Mouse (Mus musculus): ENCODE data around the gene Ndrg3. TPM values are rescaled to one million over a fixed set of nuclear protein-coding genes. Genes with fewer than 3 reads are reported as not detected.
"Not testable (repeated sequence)": the region's sequence is repeated elsewhere in the genome, so short reads cannot be mapped to it uniquely, and the experiment has no call there.

The Ndrg3 gene
- total and polyA plus RNA-seq, 3 experiments = 16.6 to 27.5 (median 21.8) TPM

- in situ Hi-C loops (cut with MboI; ENCODE audit: low pct_ligation_motif_present, low pct_unique_long_range_greater_than_20kb, low sequenced_read_pairs) = loop anchor here (5.0 to 25.0 kb wide), 2 partner anchors 36 to 201 kb away; partner anchors contain the start of genes Soga1 and Tldc2
Measured at GRCm38 (mm10) chr2:156886084-156886631, 105.7 kb downstream of the Ndrg3 start.

GRCm38 (mm10) chr2:156885666-156886065 is 106.2 kb downstream of the Ndrg3 start:
- dilution Hi-C loops (cut with MboI; ENCODE audit: extremely low pct_ligation_motif_present, extremely low pct_unique_long_range_greater_than_20kb, low sequenced_read_pairs); H3K9ac ChIP-seq (ENCODE audit: insufficient read depth, low read depth); H3K4me3 ChIP-seq (replicated peaks in 1 of 3; ENCODE audit: low read depth in 2 of 3, low read length in 2 of 3, poor library complexity in 1 of 3); H3K79me2 ChIP-seq (replicated peaks; ENCODE audit: control insufficient read depth, extremely low read depth, insufficient read depth, poor library complexity, severe bottlenecking); H3K27me3 ChIP-seq (replicated peaks); DNase-seq (ENCODE audit: extremely low read depth); H3K36me3 ChIP-seq (replicated peaks in 1 of 2; ENCODE audit: control insufficient read depth in 1 of 2, insufficient read depth in 1 of 2, low read length in 1 of 2); H3K9me3 ChIP-seq (replicated peaks; ENCODE audit: low read length); H3K4me2 ChIP-seq (ENCODE audit: insufficient read depth, low read depth, poor library complexity, severe bottlenecking); H3K27ac ChIP-seq (ENCODE audit: insufficient read depth, low read depth): not testable (repeated sequence)
- peaks cover 6 to 49% of the 10 kb centered on the region in 2 experiments for H3K4me1 ChIP-seq (ENCODE audit: control insufficient read depth in 1 of 2, insufficient read depth in 2 of 2)
- in situ Hi-C loops (cut with MboI; ENCODE audit: low pct_ligation_motif_present, low pct_unique_long_range_greater_than_20kb, low sequenced_read_pairs) = loop anchor here (5.0 to 25.0 kb wide), 2 partner anchors 37 to 202 kb away; partner anchors contain the start of genes Soga1 and Tldc2
- 0 out of 4 replicates have a peak, but pooled peaks of 1 of the 2 experiments have one; percentile 6 for TF ChIP-seq CTCF (conservative IDR thresholded peaks at IDR 0.05 in 1 of 2, IDR thresholded peaks at IDR 0.05 in 1 of 2; ENCODE audit: low read depth in 2 of 2, low read length in 2 of 2)

More at GRCm38 (mm10) chr2:156886084-156886631, 105.7 kb downstream of the Ndrg3 start:
- dilution Hi-C loops (cut with MboI; ENCODE audit: extremely low pct_ligation_motif_present, extremely low pct_unique_long_range_greater_than_20kb, low sequenced_read_pairs) = no loop called here
- Histone ChIP-seq H3K27ac (ENCODE audit: insufficient read depth, low read depth) (no peak overlapping the region), H3K9me3 (replicated peaks; ENCODE audit: low read length) (no peaks in the 10 kb centered on the region), H3K36me3 (replicated peaks in 1 of 2; ENCODE audit: control insufficient read depth in 1 of 2, insufficient read depth in 1 of 2, low read length in 1 of 2) (no peaks in the 10 kb centered on the region), H3K27me3 (replicated peaks) (no peaks in the 10 kb centered on the region), H3K4me1 (ENCODE audit: control insufficient read depth in 1 of 2, insufficient read depth in 2 of 2) (peaks cover 6 to 49% of the 10 kb centered on the region in 2 experiments), H3K4me2 (ENCODE audit: insufficient read depth, low read depth, poor library complexity, severe bottlenecking) (no peak overlapping the region), H3K9ac (ENCODE audit: insufficient read depth, low read depth) (no peak overlapping the region), H3K4me3 (replicated peaks in 1 of 3; ENCODE audit: low read depth in 2 of 3, low read length in 2 of 3, poor library complexity in 1 of 3) (peak overlapping the region in 2 of 3 experiments; percentile 34 to 36), H3K79me2 (replicated peaks; ENCODE audit: control insufficient read depth, extremely low read depth, insufficient read depth, poor library complexity, severe bottlenecking) (no peaks in the 10 kb centered on the region)
- no peak for DNase-seq (ENCODE audit: extremely low read depth)
- TF ChIP-seq USF1 (IDR thresholded peaks at IDR 0.05; ENCODE audit: low read depth, low read length) = no peak
- TF ChIP-seq MAX (IDR thresholded peaks at IDR 0.05; ENCODE audit: low read length) = no peak
- no peak for TF ChIP-seq ZC3H11A (IDR thresholded peaks at IDR 0.05; ENCODE audit: low read depth, low read length)
- no peak for TF ChIP-seq MXI1 (IDR thresholded peaks at IDR 0.05; ENCODE audit: low read depth, low read length)
- no peak for TF ChIP-seq POLR2AphosphoS2 (IDR thresholded peaks at IDR 0.05; ENCODE audit: low read depth, low read length)
- no peak for TF ChIP-seq PAX5 (IDR thresholded peaks at IDR 0.05; ENCODE audit: low read length)
- TF ChIP-seq SMC3 (IDR thresholded peaks at IDR 0.05; ENCODE audit: low read depth, low read length) = no peak

- in situ Hi-C loops (cut with MboI; ENCODE audit: low pct_ligation_motif_present, low pct_unique_long_range_greater_than_20kb, low sequenced_read_pairs) (loop anchor here (5.0 to 25.0 kb wide), 2 partner anchors 38 to 203 kb away; partner anchors contain the start of genes Soga1 and Tldc2), dilution Hi-C loops (cut with MboI; ENCODE audit: extremely low pct_ligation_motif_present, extremely low pct_unique_long_range_greater_than_20kb, low sequenced_read_pairs) (no loop called here)
- TF ChIP-seq JUN (IDR thresholded peaks at IDR 0.05; ENCODE audit: insufficient read depth, low read depth, low read length) (no peak), POLR2AphosphoS2 (IDR thresholded peaks at IDR 0.05; ENCODE audit: low read depth, low read length) (no peak)
- H3K4me1 ChIP-seq (ENCODE audit: control insufficient read depth in 1 of 2, insufficient read depth in 2 of 2) = peaks cover 6 to 49% of the 10 kb centered on the region in 2 experiments
- no peaks in the 10 kb centered on the region for H3K9me3 ChIP-seq (replicated peaks; ENCODE audit: low read length)
- DNase-seq (ENCODE audit: extremely low read depth) = no peak
- H3K27me3 ChIP-seq (replicated peaks) = no peaks in the 10 kb centered on the region
- no peak overlapping the region for H3K9ac ChIP-seq (ENCODE audit: insufficient read depth, low read depth)
- no peak overlapping the region for H3K4me2 ChIP-seq (ENCODE audit: insufficient read depth, low read depth, poor library complexity, severe bottlenecking)
- H3K27ac ChIP-seq (ENCODE audit: insufficient read depth, low read depth) = no peak overlapping the region
- no peak overlapping the region for H3K4me3 ChIP-seq (replicated peaks in 1 of 3; ENCODE audit: low read depth in 2 of 3, low read length in 2 of 3, poor library complexity in 1 of 3)
- no peaks in the 10 kb centered on the region for H3K79me2 ChIP-seq (replicated peaks; ENCODE audit: control insufficient read depth, extremely low read depth, insufficient read depth, poor library complexity, severe bottlenecking)
- no peaks in the 10 kb centered on the region for H3K36me3 ChIP-seq (replicated peaks in 1 of 2; ENCODE audit: control insufficient read depth in 1 of 2, insufficient read depth in 1 of 2, low read length in 1 of 2)
Measured at GRCm38 (mm10) chr2:156884396-156885211, 107.3 kb downstream of the Ndrg3 start.
